Comparison of ENCODE assay signal across 31 mouse cellular contexts in genomic region chr6:15370281-15370680, GRCm38 (mm10).
A peak's percentile ranks its signal among the peaks of the same experiment; 100 is the strongest.
DNase-seq lines count a peak whose midpoint lies in the region; ATAC-seq and TF ChIP-seq lines count a peak whose summit lies in the region.
"Had no signal": no experiment of that assay in that cellular context is flagged by ENCODE, and none has a peak within 500 bp of the region (broad histone marks: within the 10 kb centered on the region; RNA-seq: fewer than 3 reads in every experiment).

No protein-coding gene starts in this region.

- H3K27ac ChIP-seq in hindbrain, embryonic 10.5 days = 0 out of 2 replicates have a peak overlapping the region, but pooled peaks have one; percentile 29
- H3K27ac ChIP-seq in hindbrain, embryonic 13.5 days = no peak overlapping the region
- H3K27ac ChIP-seq in midbrain, embryonic 15.5 days = 0 out of 2 replicates have a peak overlapping the region, but pooled peaks have one; percentile 29
- H3K27ac ChIP-seq: embryonic facial prominence, embryonic 13.5 days; gastrocnemius, adult 2 months; left cerebral cortex, adult 2 months; limb, embryonic 13.5 days; liver, embryonic 13.5 days; neural tube, embryonic 15.5 days had no signal

- intact Hi-C loops in left cerebral cortex, postnatal 36 days (cut with DNase I) = no loop called here

- ATAC-seq in hindbrain, embryonic 13.5 days (ENCODE audit: low FRiP score) = no peak
- ATAC-seq in midbrain, embryonic 15.5 days (replicated peaks) = no peak; the same call in 1 of the 2 replicates
- ATAC-seq: intestine, postnatal 0 days; lung, postnatal 0 days had no signal

- no peak for TF ChIP-seq CTCF in brain, embryonic 14.5 days (IDR thresholded peaks at IDR 0.05; ENCODE audit: borderline replicate concordance, extremely low read depth, insufficient read depth, insufficient read length)

- no peak overlapping the region for H3K9ac ChIP-seq in hindbrain, embryonic 13.5 days
- no peak overlapping the region for H3K9ac ChIP-seq in midbrain, embryonic 15.5 days
- H3K9ac ChIP-seq: embryonic facial prominence, embryonic 13.5 days; heart, embryonic 12.5 days; limb, embryonic 13.5 days; liver, embryonic 13.5 days; neural tube, embryonic 15.5 days had no signal

- no peak for TF ChIP-seq POLR2A in brain, embryonic 14.5 days (IDR thresholded peaks at IDR 0.05; ENCODE audit: borderline replicate concordance, extremely low read depth, insufficient read depth, insufficient read length, poor library complexity, severe bottlenecking)

- H3K4me3 ChIP-seq in hindbrain, embryonic 10.5 days = no peak overlapping the region
- no peak overlapping the region for H3K4me3 ChIP-seq in hindbrain, embryonic 13.5 days
- no peak overlapping the region for H3K4me3 ChIP-seq in midbrain, embryonic 15.5 days
- H3K4me3 ChIP-seq: embryonic facial prominence, embryonic 13.5 days; forebrain, embryonic 10.5 days; gastrocnemius, adult 2 months; heart, embryonic 12.5 days; left cerebral cortex, adult 2 months; limb, embryonic 13.5 days; liver, embryonic 13.5 days; neural tube, embryonic 15.5 days had no signal

- H3K4me1 ChIP-seq in hindbrain, embryonic 10.5 days (replicated peaks) = peaks cover 29% of the 10 kb centered on the region
- H3K4me1 ChIP-seq in hindbrain, embryonic 13.5 days (replicated peaks) = peaks cover 18% of the 10 kb centered on the region
- H3K4me1 ChIP-seq in midbrain, embryonic 15.5 days = peaks cover 17% of the 10 kb centered on the region
- H3K4me1 ChIP-seq: embryonic facial prominence, embryonic 13.5 days; heart, embryonic 12.5 days; limb, embryonic 13.5 days; liver, embryonic 13.5 days; megakaryocyte, embryonic 14.5 days; neural tube, embryonic 15.5 days had no signal

- DNase-seq in hindbrain, embryonic 10.5 days (ENCODE audit: low spot score) = no peak
- DNase-seq in Muller cell, postnatal 12 days (ENCODE audit: inconsistent ontology term) = peak; percentile 34
- DNase-seq in brain, embryonic 14.5 days (ENCODE audit: low read depth) = peak; percentile 70
- DNase-seq in left cerebral cortex, postnatal 36 days (ENCODE audit: low spot score in 2 of 2) = no peak
- no peak for DNase-seq in urinary bladder, postnatal 4 days (ENCODE audit: low spot score in 2 of 2)
- DNase-seq: adrenal gland, adult 8-10 months; B cell, adult 2 months; cerebellum, adult 9-10 months; cerebellum, postnatal 36 days; gastrocnemius, adult 2 months; gastrocnemius, postnatal 36 days; heart, adult 18-20 months; heart, postnatal 4 days; kidney, postnatal 14 days; liver, embryonic 13.5 days; lung, adult 18-20 months; lung, postnatal 4 days; right cerebral cortex, adult 18-20 months; spleen, adult 18-20 months; thymus, postnatal 25 days had no signal

- H3K9me3 ChIP-seq in hindbrain, embryonic 10.5 days = no peaks in the 10 kb centered on the region
- H3K9me3 ChIP-seq in hindbrain, embryonic 13.5 days = no peaks in the 10 kb centered on the region
- H3K9me3 ChIP-seq in midbrain, embryonic 15.5 days = no peaks in the 10 kb centered on the region
- H3K9me3 ChIP-seq: embryonic facial prominence, embryonic 13.5 days; forebrain, embryonic 10.5 days; heart, embryonic 12.5 days; limb, embryonic 13.5 days; liver, embryonic 13.5 days; megakaryocyte, embryonic 14.5 days; neural tube, embryonic 15.5 days had no signal

- WGBS in hindbrain, embryonic 10.5 days = 56% methylated on average over 8 of the region's 8 CpGs
- 29% methylated on average over 8 of the region's 8 CpGs for WGBS in hindbrain, embryonic 13.5 days
- 22% methylated on average over 8 of the region's 8 CpGs for WGBS in midbrain, embryonic 15.5 days

- no peak overlapping the region for H3K4me2 ChIP-seq in hindbrain, embryonic 13.5 days
- no peak overlapping the region for H3K4me2 ChIP-seq in midbrain, embryonic 15.5 days
- H3K4me2 ChIP-seq: embryonic facial prominence, embryonic 13.5 days; heart, embryonic 12.5 days; limb, embryonic 13.5 days; liver, embryonic 13.5 days; neural tube, embryonic 15.5 days had no signal

- no peaks in the 10 kb centered on the region for H3K36me3 ChIP-seq in hindbrain, embryonic 10.5 days
- H3K36me3 ChIP-seq in hindbrain, embryonic 13.5 days = no peaks in the 10 kb centered on the region
- H3K36me3 ChIP-seq in midbrain, embryonic 15.5 days (replicated peaks) = no peaks in the 10 kb centered on the region
- H3K36me3 ChIP-seq: embryonic facial prominence, embryonic 13.5 days; forebrain, embryonic 10.5 days; heart, embryonic 12.5 days; limb, embryonic 13.5 days; liver, embryonic 13.5 days; neural tube, embryonic 15.5 days had no signal

- H3K27me3 ChIP-seq in hindbrain, embryonic 10.5 days (ENCODE audit: insufficient read depth, poor library complexity, severe bottlenecking) = no peaks in the 10 kb centered on the region
- no peaks in the 10 kb centered on the region for H3K27me3 ChIP-seq in hindbrain, embryonic 13.5 days
- no peaks in the 10 kb centered on the region for H3K27me3 ChIP-seq in midbrain, embryonic 15.5 days (replicated peaks)
- H3K27me3 ChIP-seq: embryonic facial prominence, embryonic 13.5 days; heart, embryonic 12.5 days; limb, embryonic 13.5 days; liver, embryonic 13.5 days; megakaryocyte, embryonic 14.5 days; neural tube, embryonic 15.5 days had no signal

Comparison
In these comparisons a context has a peak if more than half of its experiments do, and no peak if none do; other contexts are left out.
1. DNase-seq: peak in Muller cell, postnatal 12 days (single experiment) and brain, embryonic 14.5 days (single experiment); none in hindbrain, embryonic 10.5 days (single experiment), left cerebral cortex, postnatal 36 days (0 of 2) and urinary bladder, postnatal 4 days (0 of 2).